Mouse (Mus musculus) embryonic facial prominence, embryonic 14.5 days (tissue): ENCODE results near the gene Ston2. TPM values are rescaled to one million over a fixed set of nuclear protein-coding genes. Genes with fewer than 3 reads are reported as not detected.
"Not testable (repeated sequence)": the region's sequence is repeated elsewhere in the genome, so short reads cannot be mapped to it uniquely, and the experiment has no call there.

Experiments used
- ATAC-seq: fragments of 200-750 bp; cut with Nextera tagmentation; 2 replicates; pipeline ENCODE4 v1.8.0; 2017; ENCODE audit warnings: low read depth, moderate number of reproducible peaks, moderate TSS enrichment
- DNase-seq: peaks from one replicate; pipeline ENCODE4 v3.0.0-alpha.2; 2015; ENCODE audit warnings: low spot score
- H3K27ac ChIP-seq: fragments of 300-500 bp; sonication (generic); replicated peaks from 2 replicates; pipeline ENCODE4 v1.5.1; 2014; ENCODE audit warnings: low read depth, mild to moderate bottlenecking, low read length, moderate library complexity
- H3K27me3 ChIP-seq: fragments of 300-500 bp; sonication (generic); replicated peaks from 2 replicates; pipeline ENCODE4 v1.6.1; 2014; ENCODE audit warnings: low read length; ENCODE audit not compliant: control insufficient read depth, insufficient read depth
- H3K36me3 ChIP-seq: fragments of 300-500 bp; sonication (generic); 2 replicates; pipeline ENCODE4 v1.6.1; 2014; ENCODE audit warnings: low read length, mixed read lengths; ENCODE audit not compliant: control insufficient read depth, insufficient read depth
- H3K4me1 ChIP-seq: fragments of 300-500 bp; sonication (generic); 2 replicates; pipeline ENCODE4 v1.6.1; 2014; ENCODE audit warnings: antibody characterized with exemption, low read length; ENCODE audit not compliant: control insufficient read depth, insufficient read depth
- H3K4me2 ChIP-seq: fragments of 300-500 bp; sonication (generic); 2 replicates; pipeline ENCODE4 v1.6.1; 2014; ENCODE audit warnings: low read depth, mild to moderate bottlenecking, low read length, moderate library complexity, mixed read lengths
- H3K4me3 ChIP-seq: fragments of 300-500 bp; sonication (generic); 2 replicates; pipeline ENCODE4 v1.5.1; 2014; ENCODE audit warnings: low read depth, mild to moderate bottlenecking, low read length
- H3K9ac ChIP-seq: fragments of 300-500 bp; sonication (generic); 2 replicates; pipeline ENCODE4 v1.6.1; 2014; ENCODE audit warnings: low read depth, mild to moderate bottlenecking, low read length, moderate library complexity, mixed read lengths
- H3K9me3 ChIP-seq: fragments of 300-500 bp; sonication (generic); 2 replicates; pipeline ENCODE4 v1.6.1; 2016; ENCODE audit warnings: low read length; ENCODE audit not compliant: control insufficient read depth
- WGBS: fragments of 180-500 bp; shearing (Covaris S2); extraction: QIAGEN DNeasy Blood & Tissue Kit; methylation state at CpG from one replicate; pipeline ENCODE4 v1.1.7; 2014; 5-methylcytosine and 5-hydroxymethylcytosine counted together
- polyA plus RNA-seq: library from polyadenylated mRNA; unstranded; fragments of >200 nt; fragmentation: Nextera tagmentation; extraction: Ambion mirVana; gene quantifications from 2 replicates; pipeline ENCODE4 v1.2.1, GENCODE M21; 2014

Ston2 gene
- polyA plus RNA-seq, 1 experiment from 2014 or later: 10.5 TPM

DNA sequence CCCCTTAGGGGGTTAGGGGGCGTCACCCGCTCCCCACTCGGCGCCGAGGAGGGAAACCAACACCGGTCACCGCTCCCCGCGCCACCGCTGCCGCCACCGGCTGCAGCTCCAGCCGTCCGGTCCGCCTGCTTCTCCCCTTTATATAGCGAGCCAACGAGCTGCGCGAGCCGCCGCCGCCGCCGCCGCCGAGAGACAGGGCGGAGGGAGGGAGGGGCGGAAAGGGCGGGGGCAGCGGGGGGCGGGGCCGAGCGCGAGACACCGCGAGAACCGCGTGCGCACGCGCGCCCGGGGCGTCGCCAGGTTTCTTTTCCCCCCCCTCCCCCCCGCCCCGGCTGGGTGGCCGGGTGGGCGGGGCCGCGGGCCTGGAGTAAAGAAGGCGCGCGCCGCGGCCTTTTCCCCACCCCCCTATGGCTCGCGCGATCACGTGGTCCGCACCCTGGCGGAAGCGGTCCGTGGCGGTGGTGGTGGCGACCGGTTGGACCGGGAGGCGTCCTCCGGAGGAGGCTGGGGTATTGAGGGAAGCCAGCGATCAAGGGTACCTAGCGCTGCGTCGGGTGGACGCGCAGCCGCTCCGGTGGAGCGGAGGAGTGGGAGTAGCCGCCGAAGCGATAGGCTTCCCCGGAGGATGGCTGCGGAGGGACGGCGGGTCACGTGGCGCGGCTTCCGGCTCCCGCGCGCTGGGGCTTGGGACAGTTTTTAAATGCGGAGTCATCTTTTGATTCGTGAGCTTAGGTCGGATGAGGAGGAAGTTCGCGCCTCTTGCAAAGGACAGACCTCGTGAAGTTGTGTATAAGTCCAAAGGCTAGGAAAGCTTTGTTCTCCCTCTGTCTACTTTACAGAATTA lies 198.1 kb downstream of the Ston2 start, which contains the start of gene Gtf2a1:
TSS of gene Gtf2a1 (minus strand) at position 641 of the 844 bp plus-strand sequence.
- peak; percentile 82 for ATAC-seq
- Histone ChIP-seq H3K4me3 (peak within 1 kb of the TSS; percentile 89), H3K4me2 (peak within 1 kb of the TSS; percentile 72), H3K36me3 (peaks cover 7% of the 10 kb centered on the region), H3K4me1 (peaks cover 12% of the 10 kb centered on the region; the same call in 1 of the 2 replicates), H3K27me3 (no peaks in the 10 kb centered on the region), H3K9ac (peak within 1 kb of the TSS; percentile 100), H3K9me3 (no peaks in the 10 kb centered on the region), H3K27ac (peak within 1 kb of the TSS; percentile 100)
- peak; percentile 96 for DNase-seq
- under 1% methylated on average over 6 of the region's 99 CpGs for WGBS

DNA sequence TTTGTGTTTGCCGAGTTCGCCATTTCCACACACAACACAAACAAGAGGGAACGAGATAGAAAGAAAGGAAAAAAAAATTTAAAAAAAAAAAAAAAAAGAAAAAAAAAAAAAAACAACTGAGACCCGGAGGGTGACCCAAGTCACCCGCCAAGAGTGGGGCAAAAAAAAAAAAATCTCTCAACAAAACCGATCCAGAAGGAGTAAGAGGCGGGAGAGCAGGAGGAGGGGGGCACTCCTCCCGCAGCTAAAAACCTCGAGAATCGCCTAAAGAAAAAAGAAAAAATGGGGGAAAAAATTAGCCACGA lies 198.7 kb downstream of the Ston2 start:
- H3K4me2 ChIP-seq: peak overlapping the region; percentile 54
- peak overlapping the region; percentile 100 for H3K27ac ChIP-seq
- no peak for ATAC-seq
- H3K9ac ChIP-seq: peak overlapping the region; percentile 100
- H3K4me3 ChIP-seq: peak overlapping the region; percentile 89
- no peaks in the 10 kb centered on the region for H3K9me3 ChIP-seq
- peaks cover 12% of the 10 kb centered on the region; the same call in 1 of the 2 replicates for H3K4me1 ChIP-seq
- H3K27me3 ChIP-seq: no peaks in the 10 kb centered on the region
- no peak for DNase-seq
- peaks cover 13% of the 10 kb centered on the region for H3K36me3 ChIP-seq
- WGBS: under 1% methylated on average over 10 of the region's 11 CpGs

DNA sequence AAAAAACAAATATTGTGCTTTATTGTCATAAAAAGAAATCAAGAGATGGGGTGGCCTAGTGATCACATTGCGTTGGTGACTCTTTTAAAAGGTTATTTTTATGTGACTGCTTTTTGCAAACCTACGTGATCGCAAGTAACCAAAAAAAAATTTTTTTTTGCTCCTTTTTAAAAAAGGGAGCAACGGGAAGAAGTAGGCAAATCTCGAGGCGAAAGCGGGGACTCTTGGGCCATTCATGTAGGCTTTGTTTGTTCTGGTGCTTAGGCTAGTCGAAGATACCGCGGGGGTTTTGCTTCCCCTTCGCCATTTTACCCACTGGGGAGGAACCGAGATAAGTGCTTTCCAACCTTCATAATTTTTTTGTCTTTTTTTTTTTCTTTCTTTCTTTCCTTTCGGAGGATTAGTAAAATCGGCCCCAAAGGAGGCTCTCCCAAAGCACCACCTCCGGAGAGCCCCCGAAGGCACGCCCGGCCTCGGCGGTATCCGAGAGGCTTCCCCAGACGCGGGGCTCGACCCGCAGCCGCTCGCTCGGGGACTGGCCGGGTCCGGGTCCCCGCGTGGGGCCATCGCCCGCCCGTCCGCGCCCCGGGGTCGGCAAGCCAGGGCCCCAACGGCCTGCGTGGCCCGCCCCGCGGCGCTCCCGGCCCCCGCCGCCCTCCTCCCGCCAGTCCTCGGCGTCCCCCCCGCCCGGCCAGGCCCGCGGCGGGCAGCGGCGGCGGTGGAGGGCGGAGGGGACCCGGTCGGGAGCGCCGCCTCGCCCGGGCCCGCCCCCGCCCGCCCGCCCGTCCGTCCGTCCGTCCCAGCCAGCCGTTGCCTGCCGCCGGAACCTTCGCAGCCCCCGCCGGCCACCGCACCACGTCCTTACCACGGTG lies 199.3 kb downstream of the Ston2 start:
- Histone ChIP-seq H3K4me1 (peaks cover 12% of the 10 kb centered on the region; the same call in 1 of the 2 replicates), H3K4me2 (peak overlapping the region; percentile 54), H3K9ac (peak overlapping the region; percentile 100), H3K9me3 (no peaks in the 10 kb centered on the region), H3K4me3 (peak overlapping the region; percentile 89), H3K36me3 (peaks cover 19% of the 10 kb centered on the region), H3K27me3 (no peaks in the 10 kb centered on the region), H3K27ac (peak overlapping the region; percentile 100)
- ATAC-seq: no peak
- WGBS: under 1% methylated on average over 60 of the region's 83 CpGs
- peak; percentile 67 for DNase-seq

DNA sequence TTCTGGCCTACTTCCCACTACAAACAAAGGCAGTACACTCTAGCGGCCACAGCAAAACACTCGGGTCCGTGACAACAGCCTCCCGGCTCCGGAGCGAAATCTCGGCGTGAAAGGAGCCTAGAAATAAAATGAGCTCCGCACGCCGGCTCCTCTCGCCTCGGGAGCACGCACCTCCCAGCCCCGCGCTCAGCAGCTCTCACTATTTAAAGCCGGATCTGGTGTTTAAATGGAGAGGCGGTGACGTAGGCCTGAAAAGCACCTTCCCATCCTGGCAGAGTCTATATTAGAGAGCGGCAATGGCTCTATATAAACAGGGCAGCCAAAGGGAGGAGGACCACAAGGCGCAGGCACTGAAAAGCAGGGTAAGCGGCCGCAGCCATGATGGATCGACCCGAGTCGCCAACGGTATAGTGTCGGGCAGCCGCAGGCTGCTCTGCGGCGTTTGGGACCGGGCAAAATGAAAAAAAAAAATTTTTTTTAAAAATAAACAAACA lies 200.0 kb downstream of the Ston2 start:
- H3K9me3 ChIP-seq: no peaks in the 10 kb centered on the region
- peak overlapping the region; percentile 54 for H3K4me2 ChIP-seq
- DNase-seq (peak; percentile 99), ATAC-seq (peak; percentile 93)
- H3K27me3 ChIP-seq: no peaks in the 10 kb centered on the region
- peak overlapping the region; percentile 100 for H3K27ac ChIP-seq
- peaks cover 12% of the 10 kb centered on the region; the same call in 1 of the 2 replicates for H3K4me1 ChIP-seq
- peak overlapping the region; percentile 89 for H3K4me3 ChIP-seq
- peak overlapping the region; percentile 100 for H3K9ac ChIP-seq
- under 1% methylated on average over 32 of the region's 32 CpGs for WGBS
- peaks cover 26% of the 10 kb centered on the region for H3K36me3 ChIP-seq

DNA sequence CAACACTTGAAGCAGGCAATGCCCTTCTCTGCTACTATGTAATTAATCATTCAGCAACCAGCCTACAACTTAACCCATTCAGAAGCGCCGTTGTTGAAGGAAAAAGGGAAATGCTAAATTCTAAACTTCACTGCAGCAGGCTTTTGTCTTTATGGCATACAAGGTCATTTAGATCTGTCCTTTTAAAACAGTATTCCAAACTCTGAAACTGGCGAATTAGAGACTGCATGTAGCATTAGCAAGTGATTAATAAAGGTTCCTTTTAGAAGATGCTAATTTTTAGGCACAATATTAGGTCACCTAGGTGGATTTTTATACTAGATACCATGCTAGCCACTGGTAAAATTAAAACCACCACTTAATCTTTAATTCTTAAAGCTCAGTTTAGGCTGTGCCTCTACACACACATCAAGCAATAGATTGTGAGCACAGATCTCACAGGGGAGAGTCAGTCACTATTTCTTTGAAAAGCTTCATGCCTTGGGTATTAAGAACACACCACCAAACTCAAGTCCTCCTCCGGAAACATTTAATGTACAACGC lies 200.6 kb downstream of the Ston2 start:
- H3K27me3 ChIP-seq: no peaks in the 10 kb centered on the region
- H3K9ac ChIP-seq: peak overlapping the region; percentile 100
- peaks cover 12% of the 10 kb centered on the region; the same call in 1 of the 2 replicates for H3K4me1 ChIP-seq
- H3K4me3 ChIP-seq: peak overlapping the region; percentile 89
- peak overlapping the region; percentile 54 for H3K4me2 ChIP-seq
- peaks cover 32% of the 10 kb centered on the region for H3K36me3 ChIP-seq
- peak overlapping the region; percentile 100 for H3K27ac ChIP-seq
- no peaks in the 10 kb centered on the region for H3K9me3 ChIP-seq
- ATAC-seq (no peak), DNase-seq (peak; percentile 23)
- WGBS: 19% methylated on average over 5 of the region's 5 CpGs

DNA sequence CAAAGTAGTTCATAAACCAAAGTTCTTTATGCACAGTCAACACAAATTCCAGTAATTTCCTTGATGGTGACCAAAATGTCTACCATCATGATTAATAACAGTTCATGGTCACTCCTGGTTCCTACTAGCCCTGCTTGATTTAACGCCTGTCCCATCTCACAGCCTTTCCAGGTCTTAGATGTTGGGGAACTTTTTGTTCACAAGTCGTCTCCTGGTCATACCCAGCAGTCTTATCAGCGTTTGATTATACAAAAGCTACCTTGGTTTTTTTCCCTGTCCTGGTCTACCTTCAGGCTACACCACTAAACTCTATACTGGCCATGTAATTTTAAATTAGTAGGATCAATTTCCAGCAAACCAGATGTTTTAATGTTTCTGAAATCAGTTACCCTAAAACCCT lies 201.1 kb downstream of the Ston2 start:
- ATAC-seq (no peak), DNase-seq (no peak)
- Histone ChIP-seq H3K4me1 (peaks cover 12% of the 10 kb centered on the region; the same call in 1 of the 2 replicates), H3K36me3 (peaks cover 37% of the 10 kb centered on the region), H3K27ac (no peak overlapping the region), H3K4me3 (peak overlapping the region; percentile 89; the same call in 1 of the 2 replicates), H3K27me3 (no peaks in the 10 kb centered on the region), H3K9ac (no peak overlapping the region; the same call in 1 of the 2 replicates), H3K4me2 (peak overlapping the region; percentile 54), H3K9me3 (no peaks in the 10 kb centered on the region)
- 54% methylated on average over 3 of the region's 3 CpGs for WGBS

GRCm38 (mm10) chr12:91585815-91586214 lies 202.4 kb downstream of the Ston2 start:
- not testable (repeated sequence) for H3K27me3 ChIP-seq, H3K4me3 ChIP-seq, H3K4me2 ChIP-seq, H3K4me1 ChIP-seq, ATAC-seq, H3K9ac ChIP-seq, H3K27ac ChIP-seq, DNase-seq, H3K9me3 ChIP-seq
- H3K36me3 ChIP-seq: peaks cover 46% of the 10 kb centered on the region
- WGBS: 95% methylated on average over 4 of the region's 4 CpGs

- Histone ChIP-seq H3K9ac (no peak overlapping the region), H3K9me3 (no peaks in the 10 kb centered on the region), H3K27ac (no peak overlapping the region), H3K4me2 (no peak overlapping the region), H3K4me3 (no peak overlapping the region), H3K4me1 (peaks cover 7% of the 10 kb centered on the region; the same call in 1 of the 2 replicates), H3K36me3 (peaks cover 50% of the 10 kb centered on the region), H3K27me3 (no peaks in the 10 kb centered on the region)
- DNase-seq (no peak), ATAC-seq (no peak)
- WGBS: 88% methylated on average over 3 of the region's 3 CpGs
Measured at GRCm38 (mm10) chr12:91585206-91585605, 203.0 kb downstream of the Ston2 start.
